Mouse (Mus musculus) bone marrow, adult 2 months (tissue): ENCODE measurements around the gene Nosip. TPM values are rescaled to one million over a fixed set of nuclear protein-coding genes. Genes with fewer than 3 reads are reported as not detected.

Experiments used
- H3K27ac ChIP-seq: fragments of 200-500 bp; 2 replicates; pipeline ENCODE4 v1.5.1; 2012; ENCODE audit warnings: low read depth, mild to moderate bottlenecking, control low read depth, inconsistent platforms, low read length; ENCODE audit not compliant: control insufficient read depth, poor library complexity, insufficient read depth
- H3K4me1 ChIP-seq: fragments of 200-500 bp; 2 replicates; pipeline ENCODE4 v1.6.1; 2011; ENCODE audit warnings: low read length; ENCODE audit not compliant: control insufficient read depth, insufficient read depth
- H3K4me3 ChIP-seq: fragments of 200-500 bp; replicated peaks from 2 replicates; pipeline ENCODE3; 2011; ENCODE audit warnings: mild to moderate bottlenecking, low read depth, low read length, control low read depth; ENCODE audit not compliant: control insufficient read depth
- CTCF ChIP-seq: fragments of 200-500 bp; IDR thresholded peaks from 2 replicates; pipeline ENCODE4 v1.5.1; 2011; ENCODE audit warnings: low read length, control low read depth; ENCODE audit not compliant: control insufficient read depth, insufficient read depth
- POLR2A ChIP-seq: fragments of 200-500 bp; IDR thresholded peaks from 2 replicates; pipeline ENCODE4 v1.6.1; 2011; ENCODE audit warnings: low read depth, mild to moderate bottlenecking, control low read depth, low read length, borderline replicate concordance; ENCODE audit not compliant: control insufficient read depth
- WGBS: fragments of 180-500 bp; shearing (Covaris S2); methylation state at CpG from one replicate; pipeline ENCODE4 v1.1.7; 2018; 5-methylcytosine and 5-hydroxymethylcytosine counted together
- polyA plus RNA-seq: library from polyadenylated mRNA; stranded (reverse); fragments of >200 nt; gene quantifications from 2 replicates; pipeline ENCODE4 v1.2.4, GENCODE M21; 2011; ENCODE audit warnings: low replicate concordance; ENCODE audit not compliant: missing spikeins, insufficient read depth, insufficient read length

The Nosip gene
- polyA plus RNA-seq, 1 experiment, result 44.8 TPM

- Histone ChIP-seq H3K4me3 (no peak overlapping the region), H3K27ac (no peak overlapping the region), H3K4me1 (peaks cover under 1% of the 10 kb centered on the region)
- TF ChIP-seq CTCF (no peak), POLR2A (no peak)
Measured at GRCm38 (mm10) chr7:45056972-45057348, 5.3 kb upstream of the Nosip start.

- 80% methylated on average over 10 of the region's 10 CpGs for WGBS
- TF ChIP-seq CTCF (no peak), POLR2A (no peak)
- H3K27ac ChIP-seq, result no peak overlapping the region
- H3K4me1 ChIP-seq, result no peaks in the 10 kb centered on the region; the same call in 1 of the 2 replicates
- no peak overlapping the region for H3K4me3 ChIP-seq
Measured at GRCm38 (mm10) chr7:45058607-45059571, 3.3 kb upstream of the Nosip start.

DNA sequence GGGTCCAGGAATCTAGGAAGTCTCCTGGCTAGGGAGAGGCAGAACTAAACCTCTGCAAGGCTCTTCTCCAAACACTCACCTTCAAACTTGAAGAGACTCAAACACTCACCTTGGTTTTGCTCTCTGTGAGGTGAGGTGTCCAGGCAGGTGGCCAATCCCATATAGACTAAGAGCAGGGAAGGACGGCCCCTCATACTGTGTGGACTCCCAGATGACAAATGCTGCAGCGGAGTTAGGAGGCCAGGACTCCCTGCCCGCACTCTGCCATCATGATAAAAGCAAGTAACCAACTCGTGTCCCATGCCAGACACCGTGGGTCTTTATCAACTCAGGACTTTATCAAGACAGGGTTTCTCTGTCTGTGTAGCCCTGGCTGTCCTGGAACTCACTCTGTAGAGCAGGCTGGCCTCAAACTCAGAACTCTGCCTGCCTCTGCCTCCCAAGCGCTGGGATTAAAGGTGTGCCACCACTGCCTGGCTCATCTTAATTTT, 1.6 kb upstream of the Nosip start:
- TF ChIP-seq POLR2A (no peak), CTCF (no peak)
- WGBS, result 71% methylated on average over 6 of the region's 6 CpGs
- H3K27ac ChIP-seq, result no peak overlapping the region
- no peak overlapping the region for H3K4me3 ChIP-seq
- no peaks in the 10 kb centered on the region; the same call in 1 of the 2 replicates for H3K4me1 ChIP-seq

DNA sequence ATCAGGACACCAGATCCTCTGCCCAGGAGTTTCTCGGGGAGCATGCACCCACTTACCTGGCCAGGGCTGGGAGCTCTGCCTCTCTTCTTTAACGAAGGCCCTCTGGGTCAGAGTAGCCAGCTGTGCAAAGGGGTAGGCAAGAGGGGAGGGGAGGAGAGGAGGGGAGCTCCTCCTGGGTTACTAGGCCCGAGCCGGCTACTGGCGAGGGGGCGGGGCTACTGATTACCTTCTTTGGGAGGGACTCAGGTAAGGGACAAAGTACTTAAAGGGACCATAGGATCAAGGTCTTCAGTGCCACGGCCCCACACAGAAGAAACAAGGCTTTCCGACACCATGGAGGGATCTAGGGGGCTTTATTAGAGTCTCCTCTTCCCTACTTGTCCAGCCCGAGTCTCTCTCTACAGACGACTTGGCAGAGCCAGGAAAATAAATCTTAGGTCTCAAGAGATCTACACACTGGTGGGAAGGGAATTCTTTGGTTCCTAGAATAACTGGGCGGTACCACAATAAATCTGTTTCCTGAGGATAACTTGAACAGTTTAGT, 625 bp upstream of the Nosip start:
- Histone ChIP-seq H3K27ac (no peak overlapping the region), H3K4me3 (peak overlapping the region; percentile 5), H3K4me1 (no peaks in the 10 kb centered on the region; the same call in 1 of the 2 replicates)
- TF ChIP-seq POLR2A, result no peak
- no peak for TF ChIP-seq CTCF
- 29% methylated on average over 11 of the region's 11 CpGs for WGBS

DNA sequence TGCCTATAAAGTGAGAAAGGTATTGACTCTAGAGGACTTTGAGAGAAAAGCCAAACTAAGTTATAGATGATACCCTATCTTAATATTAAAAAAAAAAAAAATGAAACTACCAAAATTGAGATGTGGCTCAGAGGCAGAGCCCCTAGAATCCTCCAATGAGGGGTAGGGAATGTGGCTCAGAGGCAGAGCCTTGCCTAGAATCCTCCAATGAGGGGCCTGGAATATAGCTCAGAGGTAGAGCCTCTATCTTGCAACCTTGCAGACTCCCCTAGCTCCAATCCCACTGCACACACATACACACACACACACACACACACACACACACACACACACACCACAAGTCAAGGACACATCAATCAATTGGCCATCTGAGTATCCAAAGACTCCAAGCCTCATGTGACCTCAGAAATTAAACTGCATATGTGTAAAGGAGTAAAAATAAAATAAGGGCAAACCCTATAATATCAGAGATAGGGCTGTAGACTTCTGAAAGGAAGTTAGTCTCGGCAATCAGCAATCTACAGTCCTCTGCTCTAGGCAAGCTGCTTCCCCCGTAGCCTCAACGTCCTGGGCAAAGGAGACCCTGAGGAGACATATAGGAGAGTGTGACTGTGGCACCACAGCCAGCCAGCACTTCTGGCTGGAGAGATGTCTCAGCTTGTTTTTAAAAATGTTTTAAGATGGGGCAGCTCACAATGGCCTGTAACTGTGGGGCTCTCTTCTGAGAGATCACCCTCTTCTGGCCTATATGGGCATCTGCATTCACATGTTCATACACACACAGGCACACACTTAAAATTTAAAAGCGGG, 5.2 kb downstream of the Nosip start:
- WGBS, result 67% methylated on average over 4 of the region's 4 CpGs
- no peak for TF ChIP-seq POLR2A
- no peak for TF ChIP-seq CTCF
- H3K4me3 ChIP-seq, result no peak overlapping the region
- no peak overlapping the region for H3K27ac ChIP-seq
- no peaks in the 10 kb centered on the region for H3K4me1 ChIP-seq

DNA sequence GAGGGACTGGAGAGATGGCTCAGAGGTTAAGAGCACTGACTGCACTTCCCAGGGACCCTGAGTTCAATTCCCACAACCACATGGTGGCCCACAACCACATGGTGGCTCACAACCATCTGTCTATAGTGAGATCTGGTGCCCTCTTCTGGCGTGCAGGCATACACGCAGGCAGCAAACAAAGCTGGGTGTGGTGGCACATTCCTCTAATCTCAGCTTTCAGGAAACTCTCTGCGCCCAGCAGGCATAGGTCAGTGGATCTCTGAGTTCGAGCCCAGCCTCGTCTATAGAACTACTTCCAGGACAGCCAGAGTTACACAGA, 5.7 kb downstream of the Nosip start:
- Histone ChIP-seq H3K4me1 (no peaks in the 10 kb centered on the region), H3K27ac (no peak overlapping the region), H3K4me3 (no peak overlapping the region)
- TF ChIP-seq POLR2A (no peak), CTCF (peak; percentile 93)
- whole genome bisulfite sequencing, result 33% methylated on average over 5 of the region's 5 CpGs

DNA sequence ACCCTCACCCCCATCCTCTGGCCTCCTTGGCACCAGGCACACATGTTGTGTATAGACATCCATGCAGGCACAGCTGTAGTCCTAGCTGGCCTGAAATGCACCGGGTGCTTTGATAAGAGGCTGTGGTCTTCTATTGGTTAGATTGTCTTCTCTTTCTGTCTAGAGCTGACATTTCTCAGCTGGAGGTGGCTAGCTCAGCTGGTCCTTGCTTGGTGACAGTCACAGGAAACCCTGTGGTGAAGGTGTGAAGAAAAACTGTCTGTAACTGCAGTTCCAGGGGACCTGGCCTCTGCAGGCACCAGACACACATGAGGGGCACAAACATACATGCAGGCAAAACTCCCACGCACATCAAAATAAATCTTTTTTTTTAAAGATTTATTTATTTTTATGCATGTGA, 7.4 kb downstream of the Nosip start:
- H3K27ac ChIP-seq, result no peak overlapping the region
- H3K4me1 ChIP-seq, result no peaks in the 10 kb centered on the region
- WGBS, result 75% methylated on average over 2 of the region's 2 CpGs
- no peak overlapping the region for H3K4me3 ChIP-seq
- no peak for TF ChIP-seq CTCF
- no peak for TF ChIP-seq POLR2A

DNA sequence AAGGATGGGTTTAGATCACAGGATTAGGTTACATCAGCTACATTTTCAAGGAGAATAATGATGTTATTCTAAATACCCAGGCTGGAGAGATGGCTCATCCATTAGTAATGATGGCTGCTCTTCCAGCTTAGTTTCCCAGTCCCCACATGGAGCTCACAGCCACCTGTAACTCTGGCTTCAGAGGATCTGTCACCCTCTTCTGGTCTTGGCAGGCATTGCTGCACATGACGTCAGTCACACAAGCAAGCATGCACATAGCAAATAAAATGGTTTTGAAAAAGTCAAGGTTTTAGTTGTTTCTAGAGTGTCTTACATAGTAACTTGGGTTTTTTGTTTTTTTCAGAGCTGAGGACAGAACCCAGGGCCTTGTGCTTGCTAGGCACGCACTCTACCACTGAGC, 10.0 kb downstream of the Nosip start:
- no peak overlapping the region for H3K4me3 ChIP-seq
- TF ChIP-seq POLR2A (no peak), CTCF (peak; percentile 52; the same call in 1 of the 2 replicates)
- 75% methylated on average over 2 of the region's 2 CpGs for WGBS
- no peak overlapping the region for H3K27ac ChIP-seq
- H3K4me1 ChIP-seq, result no peaks in the 10 kb centered on the region
